Mouse (Mus musculus) cerebellum, postnatal 14 days (tissue): ENCODE measurements around the gene Csf2rb.
"Not testable (repeated sequence)": the region's sequence is repeated elsewhere in the genome, so short reads cannot be mapped to it uniquely, and the experiment has no call there.

ENCODE experiments used
- DNase-seq, 2 experiments: peaks; one replicate each; pipeline ENCODE4 v3.0.0; 2021; ENCODE audit warnings: mixed read lengths in 2 of 2

Csf2rb gene

GRCm38 (mm10) chr15:78325671-78326339 is at the start of gene Csf2rb:
TSS of gene Csf2rb (plus strand) at chr15:78325752.
- no peak for DNase-seq

DNA sequence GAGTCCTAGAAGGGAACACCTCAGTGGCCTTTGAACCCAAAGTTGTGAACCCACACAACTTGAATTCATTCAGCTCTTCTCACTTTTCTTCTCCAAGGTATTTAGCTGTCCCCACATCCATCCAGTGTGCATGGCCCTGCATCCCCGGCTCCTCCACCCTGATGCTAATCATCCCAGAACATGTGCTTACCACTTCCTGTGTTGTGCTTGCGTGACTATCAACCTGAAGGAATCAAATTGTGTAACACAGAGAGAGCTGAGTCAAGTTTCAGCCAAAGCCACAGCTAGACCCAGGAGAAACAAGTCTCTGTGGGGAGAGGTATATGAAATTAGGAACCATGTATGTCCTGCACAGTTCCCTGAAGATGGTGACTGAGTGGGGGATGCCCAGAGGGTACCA is 47.2 kb upstream of the Csf2rb start:
- no peak for DNase-seq

DNA sequence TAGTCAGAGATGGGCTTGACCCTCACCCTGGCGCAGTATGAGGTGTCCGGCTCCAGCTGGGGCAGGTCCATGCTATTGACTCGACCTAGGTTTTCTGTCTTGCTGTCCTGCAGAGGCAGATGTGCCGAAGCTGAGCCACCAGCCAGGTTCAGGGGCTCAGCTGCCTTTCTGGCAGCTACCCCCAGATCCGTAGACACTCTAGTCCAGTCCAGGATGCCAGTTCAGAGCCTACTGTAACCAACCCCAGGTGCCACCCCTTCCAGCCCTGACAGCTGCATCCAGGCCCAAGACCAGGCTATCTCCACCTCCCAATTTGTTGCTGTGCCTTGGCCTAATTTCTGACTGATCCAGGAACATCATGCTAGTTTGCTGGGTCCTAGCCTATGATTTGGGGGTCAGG is 37.6 kb upstream of the Csf2rb start:
- no peak for DNase-seq

- DNase-seq, result not testable (repeated sequence)
These were observed 35.8 kb upstream of the Csf2rb start for GRCm38 (mm10) chr15:78289775-78290174.

DNA sequence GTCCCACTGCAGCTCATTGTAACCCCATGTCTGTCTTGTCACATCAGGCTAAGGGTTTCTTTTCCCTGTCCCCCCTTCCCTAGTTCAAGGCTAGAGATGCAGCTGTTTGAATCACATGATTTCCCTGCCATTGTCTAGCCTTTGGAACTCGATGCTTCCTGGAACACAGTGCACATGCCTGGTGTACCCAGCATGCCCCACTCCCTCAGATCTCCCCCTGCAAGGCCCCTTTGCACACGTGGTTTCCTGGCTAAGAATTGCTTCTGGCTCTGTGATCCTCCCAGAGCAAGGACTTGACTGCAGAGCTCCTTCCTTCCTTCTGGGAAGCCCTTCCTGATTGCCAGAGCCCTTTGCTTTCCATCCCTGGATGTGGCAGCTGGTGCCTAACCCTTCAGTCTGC is 32.3 kb upstream of the Csf2rb start:
- not testable (repeated sequence) for DNase-seq

GRCm38 (mm10) chr15:78293716-78294115 is 31.8 kb upstream of the Csf2rb start:
- DNase-seq, result no peak

DNA sequence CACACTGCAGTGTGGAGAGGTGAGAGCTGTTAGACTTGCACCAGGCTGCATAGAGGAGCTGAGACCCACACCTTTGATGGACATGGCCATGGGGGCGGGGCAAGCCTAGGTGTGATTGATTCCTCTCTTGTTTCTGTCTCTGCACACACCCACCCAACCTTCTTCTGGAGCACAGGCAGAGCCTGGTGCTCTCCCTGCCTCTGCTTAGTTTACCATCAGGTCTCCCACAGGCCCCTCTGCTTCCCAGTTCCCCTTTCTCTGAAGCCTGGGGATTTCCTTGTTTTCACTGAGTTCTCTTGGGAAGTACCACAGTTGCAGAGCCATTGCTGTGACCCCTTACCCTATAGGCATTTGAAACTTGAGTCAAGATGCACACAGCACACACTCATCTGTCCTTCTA is 27.0 kb upstream of the Csf2rb start:
- DNase-seq, result no peak

GRCm38 (mm10) chr15:78299641-78300040 is 25.9 kb upstream of the Csf2rb start:
- DNase-seq, result no peak

DNA sequence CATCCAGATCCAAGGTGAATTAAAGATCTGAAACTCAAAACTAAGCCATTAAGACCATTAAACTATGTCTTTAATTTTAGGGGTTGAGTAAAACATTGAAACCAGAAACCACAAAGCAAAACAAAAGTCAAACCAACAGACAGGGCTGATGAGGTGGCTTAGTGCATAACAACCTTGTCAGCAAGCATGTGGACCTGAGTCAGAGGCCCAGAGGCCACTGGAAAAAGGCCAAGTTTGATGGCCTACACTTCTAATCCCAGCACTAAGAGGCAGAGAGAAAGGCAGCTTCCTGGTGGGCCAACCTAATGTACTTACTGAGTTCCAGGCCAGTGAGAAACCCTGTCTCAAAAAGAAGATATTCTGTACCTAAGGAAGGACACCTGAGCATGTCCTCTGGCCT is 24.8 kb upstream of the Csf2rb start:
- DNase-seq, result no peak

GRCm38 (mm10) chr15:78302718-78303117 is 22.8 kb upstream of the Csf2rb start:
- DNase-seq, result no peak

GRCm38 (mm10) chr15:78303665-78304233 is 21.8 kb upstream of the Csf2rb start:
- no peak for DNase-seq

DNA sequence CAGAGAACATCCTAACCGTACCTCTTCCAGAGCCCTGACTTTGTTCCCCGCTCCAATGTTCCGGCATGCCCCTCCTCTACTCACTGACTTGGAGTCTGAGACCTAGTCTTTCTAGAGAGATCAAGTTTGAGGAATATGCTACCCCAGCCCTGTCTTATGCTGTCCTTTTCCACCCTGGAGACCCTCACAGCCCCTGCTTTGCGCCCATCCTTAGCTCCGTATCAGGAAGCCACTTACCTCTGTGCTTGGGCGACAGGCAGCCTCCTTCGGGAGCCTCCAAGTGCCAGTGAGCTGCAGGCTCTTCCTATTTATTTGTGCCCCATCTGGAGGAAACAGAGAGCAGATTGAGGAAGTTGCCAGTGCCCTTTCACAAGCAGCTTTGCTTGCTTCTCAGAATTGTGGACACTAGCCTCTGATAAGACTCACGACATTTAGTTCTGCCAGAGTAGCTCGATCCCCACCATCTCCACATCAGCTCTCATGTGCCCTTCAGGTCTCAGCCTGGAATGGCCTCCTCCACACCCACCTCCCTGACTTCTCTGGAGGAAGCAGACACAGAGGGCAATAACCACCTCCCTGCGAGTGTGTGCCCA is 20.1 kb upstream of the Csf2rb start, which contains the start of gene Csf2rb2:
Gene Csf2rb2, minus strand, starts transcription at position 381 of the 593 bp plus-strand sequence.
- no peak for DNase-seq

GRCm38 (mm10) chr15:78309865-78310264 is 15.7 kb upstream of the Csf2rb start:
- no peak for DNase-seq

DNA sequence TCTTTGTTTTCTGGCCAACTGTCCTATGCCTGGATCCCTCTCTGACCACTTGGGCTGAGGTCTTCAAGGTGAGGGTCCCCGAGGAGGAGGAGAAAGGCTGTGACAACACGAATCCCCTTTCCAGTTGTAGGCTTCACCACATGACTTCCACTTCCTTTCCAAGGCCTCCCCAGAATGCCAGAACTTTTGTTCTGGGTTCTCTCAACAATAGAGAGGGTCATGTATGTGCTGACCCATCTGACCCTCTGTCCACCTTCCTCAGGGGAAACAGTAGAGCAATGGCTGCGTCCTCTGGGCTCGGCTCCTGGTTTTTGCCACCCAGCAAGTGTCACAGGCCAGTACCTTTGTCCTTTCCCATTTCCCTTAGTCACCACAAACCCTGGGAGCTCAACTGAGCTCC is 14.6 kb upstream of the Csf2rb start:
- DNase-seq, result no peak

DNA sequence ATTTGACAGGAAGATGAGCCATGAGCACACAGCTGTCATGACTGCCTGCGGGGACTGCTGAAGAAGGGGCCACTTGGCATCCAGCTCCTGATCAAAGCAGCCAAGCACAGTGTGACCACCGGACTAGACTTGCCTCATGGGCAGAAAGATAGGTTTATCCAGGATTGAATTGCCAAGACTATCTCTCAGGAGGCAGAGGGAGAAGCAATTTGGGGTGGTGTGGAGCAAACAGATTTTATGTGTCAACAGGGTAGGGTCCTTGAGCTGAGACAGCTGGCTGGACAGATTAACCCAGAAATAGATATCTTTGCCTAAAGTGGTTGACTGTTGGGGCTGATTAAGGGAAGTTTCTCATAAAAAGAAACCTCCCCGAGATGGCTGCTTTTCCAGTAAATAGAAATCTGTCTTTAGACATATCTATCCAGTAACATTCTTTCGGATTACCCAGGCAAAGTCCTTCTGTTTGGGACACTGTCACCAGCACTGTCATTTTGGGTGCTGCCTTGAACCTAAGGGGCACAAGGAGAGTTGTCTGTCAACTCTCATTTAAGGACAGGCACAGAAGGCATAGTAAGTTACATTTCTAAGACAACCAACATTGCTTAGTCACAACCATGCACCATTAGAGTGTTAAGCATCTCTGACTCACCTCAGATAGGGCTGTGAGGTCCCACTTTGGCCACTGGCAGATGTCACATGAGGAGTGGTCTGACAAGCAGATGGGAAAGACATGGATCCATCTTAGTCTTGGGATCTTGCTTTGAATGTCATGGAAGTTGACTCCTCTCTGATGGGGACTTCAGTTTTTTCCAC is 12.9 kb upstream of the Csf2rb start:
- DNase-seq, result peak; percentile 38 to 52

- not testable (repeated sequence) for DNase-seq
These were observed 11.9 kb upstream of the Csf2rb start for GRCm38 (mm10) chr15:78313659-78314058.

DNA sequence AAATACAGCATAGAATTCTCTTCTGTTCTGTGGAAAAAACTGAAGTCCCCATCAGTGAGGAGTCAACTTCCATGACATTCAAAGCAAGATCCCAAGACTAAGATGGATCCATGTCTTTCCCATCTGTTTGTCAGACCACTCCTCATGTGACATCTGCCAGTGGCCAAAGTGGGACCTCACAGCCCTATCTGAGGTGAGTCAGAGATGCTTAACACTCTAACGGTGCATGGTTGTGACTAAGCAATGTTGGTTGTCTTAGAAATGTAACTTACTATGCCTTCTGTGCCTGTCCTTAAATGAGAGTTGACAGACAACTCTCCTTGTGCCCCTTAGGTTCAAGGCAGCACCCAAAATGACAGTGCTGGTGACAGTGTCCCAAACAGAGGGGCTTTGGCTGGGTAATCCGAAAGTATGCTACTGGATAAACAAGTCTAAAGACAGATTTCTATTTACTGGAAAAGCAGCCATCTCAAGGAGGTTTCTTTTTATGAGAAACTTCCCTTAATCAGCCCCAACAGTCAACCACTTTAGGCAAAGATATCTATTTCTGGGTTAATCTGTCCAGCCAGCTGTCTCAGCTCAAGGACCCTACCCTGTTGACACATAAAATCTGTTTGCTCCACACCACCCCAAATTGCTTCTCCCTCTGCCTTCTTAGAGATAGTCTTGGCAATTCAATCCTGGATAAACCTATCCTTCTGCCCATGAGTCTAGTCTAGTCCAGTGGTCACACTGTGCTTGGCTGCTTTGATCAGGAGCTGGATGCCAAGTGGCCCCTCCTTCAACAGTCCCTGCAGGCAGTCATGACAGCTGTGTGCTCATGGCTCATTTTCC is 7.0 kb upstream of the Csf2rb start:
- DNase-seq, result peak; percentile 47 to 57

GRCm38 (mm10) chr15:78320825-78321496 is 4.6 kb upstream of the Csf2rb start:
- peak; percentile 80 to 86 for DNase-seq

DNA sequence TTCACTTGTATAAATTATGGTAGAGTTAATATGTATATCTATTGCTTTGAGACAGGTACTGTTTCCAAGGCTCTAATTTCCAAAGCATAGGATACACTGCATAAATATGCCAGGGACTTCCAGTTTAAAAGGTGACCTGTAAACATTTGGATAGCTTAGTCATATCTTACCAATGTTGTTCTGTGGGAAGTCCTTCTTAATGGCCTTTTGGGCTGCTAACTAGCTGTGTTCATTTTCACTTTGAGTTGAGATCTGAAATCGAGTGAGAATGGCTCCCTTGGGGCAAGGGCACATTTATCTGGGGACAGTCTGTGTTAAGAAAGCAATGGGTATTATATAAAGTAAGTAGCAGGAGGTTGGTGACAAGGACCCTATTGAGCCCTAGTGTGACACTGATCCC is 2.2 kb upstream of the Csf2rb start:
- no peak for DNase-seq

- no peak for DNase-seq
These were observed 1.3 kb upstream of the Csf2rb start for GRCm38 (mm10) chr15:78324294-78324693.

- DNase-seq, result no peak
These were observed 1.2 kb downstream of the Csf2rb start for GRCm38 (mm10) chr15:78326747-78327146.
